Mouse (Mus musculus): ENCODE measurements around the gene Xrcc1. TPM values are rescaled to one million over a fixed set of nuclear protein-coding genes. Genes with fewer than 3 reads are reported as not detected.
"Not testable (repeated sequence)": the region's sequence is repeated elsewhere in the genome, so short reads cannot be mapped to it uniquely, and the experiment has no call there.

Xrcc1 gene
- total RNA-seq (2018; cell fraction: chromatin; rRNA removed), result 100 to 1,000 TPM in 20 of 26 experiments, 10 to 100 TPM in 6; 36.8 to 384 (median 210) TPM
- total RNA-seq (2018; cell fraction: cytosol; rRNA removed), result 10 to 100 TPM; 43.1 to 94.2 (median 61.3) TPM
- 100 to 1,000 TPM in 15 of 26 experiments, 10 to 100 TPM in 11; 29.7 to 185 (median 108) TPM for total RNA-seq (2018; cell fraction: nucleus; rRNA removed)
- polyA plus RNA-seq (2018), result 26.7 to 70.1 TPM (median 46.9 TPM) in 3 replicates

DNA sequence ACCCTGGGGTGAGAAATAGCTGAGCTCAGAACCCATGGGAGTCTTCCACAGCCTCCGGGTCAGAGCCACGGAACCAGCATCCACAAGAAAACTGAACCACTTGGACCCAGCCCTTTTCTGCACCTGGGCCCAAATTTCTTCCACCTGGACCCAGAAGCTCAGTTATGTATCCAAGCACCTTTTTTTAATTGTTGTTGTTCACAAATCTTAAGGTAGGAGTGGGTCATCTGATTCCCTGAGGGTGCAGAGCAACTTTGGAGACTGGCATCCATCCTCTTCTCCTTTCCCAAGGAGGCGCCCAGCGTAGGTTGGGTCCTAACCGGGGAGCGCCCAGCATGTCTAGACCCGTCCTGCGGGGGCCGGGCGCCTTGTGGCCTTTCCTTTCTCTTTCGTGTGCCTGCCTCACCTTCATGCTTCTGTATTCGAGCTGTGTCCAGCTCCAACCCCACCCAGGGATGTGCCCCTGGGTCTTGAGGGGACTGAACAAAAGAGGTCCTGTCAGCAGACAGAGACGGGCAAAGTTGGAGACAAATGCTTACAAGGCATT is at the start of gene Xrcc1, which contains the start of gene Pinlyp:
Gene Xrcc1, plus strand, starts transcription at position 222 of the 547 bp plus-strand sequence.
Gene Pinlyp, minus strand, starts transcription at position 51 of the 547 bp plus-strand sequence.
- WGBS (ENCODE audit: missing documents), result 63% methylated on average over 5 of the region's 13 CpGs
- H3K4me3 ChIP-seq (ENCODE audit: inconsistent target), result peak within 1 kb of the TSS; percentile 75
- H3K79me2 ChIP-seq (ENCODE audit: inconsistent target), result peaks cover 12% of the 10 kb centered on the region
- H3K36me3 ChIP-seq (ENCODE audit: inconsistent target), result no peaks in the 10 kb centered on the region
- H3K27ac ChIP-seq, result peak within 1 kb of the TSS; percentile 46

DNA sequence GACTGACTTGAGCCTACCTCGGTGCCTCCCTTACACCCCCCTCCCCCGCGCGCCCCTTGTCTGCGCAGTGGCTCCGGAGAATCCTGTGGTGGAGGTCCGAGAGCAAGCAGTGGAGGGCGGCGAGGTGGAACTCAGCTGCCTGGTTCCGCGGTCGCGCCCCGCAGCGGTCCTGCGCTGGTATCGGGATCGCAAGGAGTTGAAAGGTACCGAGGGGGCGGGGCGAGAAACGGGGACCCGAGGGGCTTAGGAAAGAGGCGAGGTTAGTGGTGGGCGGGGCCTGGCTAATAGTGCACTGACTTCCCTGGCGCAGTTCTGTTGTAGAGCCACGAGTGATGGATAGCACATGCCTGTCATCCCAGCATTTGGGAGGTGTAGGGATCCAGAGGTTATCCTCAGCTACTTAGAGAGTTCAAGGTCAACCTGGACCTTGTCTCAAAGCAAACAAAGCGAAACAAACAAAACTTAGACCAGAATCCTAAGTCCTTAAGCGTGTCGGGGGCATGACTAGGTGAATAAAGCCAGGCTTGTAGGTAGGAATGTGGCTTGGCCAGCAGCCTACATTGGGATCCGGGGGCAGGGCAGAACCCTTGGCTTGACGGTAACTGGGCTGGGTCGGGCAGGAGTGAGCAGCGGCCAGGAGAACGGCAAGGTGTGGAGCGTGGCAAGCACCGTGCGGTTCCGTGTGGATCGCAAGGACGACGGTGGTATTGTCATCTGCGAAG is 46.1 kb upstream of the Xrcc1 start:
- H3K79me2 ChIP-seq (ENCODE audit: inconsistent target), result no peaks in the 10 kb centered on the region
- 18% methylated on average over 43 of the region's 43 CpGs for WGBS (ENCODE audit: missing documents)
- H3K36me3 ChIP-seq (ENCODE audit: inconsistent target), result no peaks in the 10 kb centered on the region
- H3K4me3 ChIP-seq (ENCODE audit: inconsistent target), result no peak overlapping the region
- H3K27ac ChIP-seq, result no peak overlapping the region

GRCm38 (mm10) chr7:24500929-24501328 is 45.2 kb upstream of the Xrcc1 start:
- H3K79me2 ChIP-seq (ENCODE audit: inconsistent target), result no peaks in the 10 kb centered on the region
- no peak overlapping the region for H3K4me3 ChIP-seq (ENCODE audit: inconsistent target)
- WGBS (ENCODE audit: missing documents), result 30% methylated on average over 7 of the region's 7 CpGs
- H3K36me3 ChIP-seq (ENCODE audit: inconsistent target), result no peaks in the 10 kb centered on the region
- no peak overlapping the region for H3K27ac ChIP-seq

- Histone ChIP-seq H3K36me3 (ENCODE audit: inconsistent target) (no peaks in the 10 kb centered on the region), H3K27ac (no peak overlapping the region), H3K4me3 (ENCODE audit: inconsistent target) (no peak overlapping the region), H3K79me2 (ENCODE audit: inconsistent target) (no peaks in the 10 kb centered on the region)
- WGBS (ENCODE audit: missing documents), result 56% methylated on average over 21 of the region's 21 CpGs
These were observed 44.6 kb upstream of the Xrcc1 start for GRCm38 (mm10) chr7:24501492-24501891.

DNA sequence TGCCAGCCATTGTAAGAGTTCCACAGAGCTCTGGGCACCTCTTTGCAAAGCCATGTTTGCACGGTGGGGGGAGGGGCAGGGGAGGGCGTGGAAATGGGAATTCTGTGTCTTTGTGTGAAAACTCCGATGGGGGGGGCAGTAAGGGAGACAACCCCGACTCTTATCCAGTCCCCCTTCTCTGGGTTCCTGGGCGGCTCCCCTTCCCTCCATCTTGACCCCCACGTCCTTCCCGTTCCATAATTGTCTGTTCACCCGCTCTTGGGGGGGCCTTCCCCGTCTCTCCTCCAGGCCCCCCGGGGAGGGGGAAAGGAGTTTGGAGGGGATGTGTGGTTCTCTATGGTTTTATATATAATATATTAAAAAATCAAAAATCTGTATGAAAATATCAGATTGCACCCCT is 42.1 kb upstream of the Xrcc1 start:
- H3K4me3 ChIP-seq (ENCODE audit: inconsistent target), result no peak overlapping the region
- H3K79me2 ChIP-seq (ENCODE audit: inconsistent target), result no peaks in the 10 kb centered on the region
- no peaks in the 10 kb centered on the region for H3K36me3 ChIP-seq (ENCODE audit: inconsistent target)
- no peak overlapping the region for H3K27ac ChIP-seq
- WGBS (ENCODE audit: missing documents), result 24% methylated on average over 7 of the region's 10 CpGs

GRCm38 (mm10) chr7:24504868-24505267 is 41.2 kb upstream of the Xrcc1 start:
- Histone ChIP-seq H3K36me3 (ENCODE audit: inconsistent target) (no peaks in the 10 kb centered on the region), H3K4me3 (ENCODE audit: inconsistent target) (no peak overlapping the region), H3K27ac (no peak overlapping the region), H3K79me2 (ENCODE audit: inconsistent target) (no peaks in the 10 kb centered on the region)
- WGBS (ENCODE audit: missing documents), result 79% methylated on average over 4 of the region's 4 CpGs

GRCm38 (mm10) chr7:24505447-24506064 is 40.5 kb upstream of the Xrcc1 start:
- no peak overlapping the region for H3K27ac ChIP-seq
- H3K4me3 ChIP-seq (ENCODE audit: inconsistent target), result no peak overlapping the region
- H3K79me2 ChIP-seq (ENCODE audit: inconsistent target), result no peaks in the 10 kb centered on the region
- 84% methylated on average over 15 of the region's 15 CpGs for WGBS (ENCODE audit: missing documents)
- H3K36me3 ChIP-seq (ENCODE audit: inconsistent target), result no peaks in the 10 kb centered on the region

DNA sequence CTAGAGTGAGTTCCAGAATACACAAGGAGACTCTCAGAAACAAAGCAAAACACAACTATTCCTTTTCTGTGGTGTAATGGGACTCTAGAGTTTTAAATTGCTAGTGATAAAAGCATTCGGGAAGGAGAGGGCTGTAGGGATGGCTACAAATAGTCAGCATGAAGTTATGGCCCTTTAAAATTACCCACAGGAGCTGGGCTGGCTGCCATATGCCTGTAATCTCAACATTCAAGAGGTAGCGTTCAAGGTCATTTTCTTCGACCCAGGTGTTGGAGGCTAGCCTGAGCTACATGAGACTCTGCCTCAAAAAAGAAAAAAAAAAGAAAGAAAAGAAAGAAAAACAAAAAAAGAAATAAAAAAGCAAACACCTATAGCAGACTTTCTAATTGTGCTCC is 40.0 kb upstream of the Xrcc1 start:
- Histone ChIP-seq H3K36me3 (ENCODE audit: inconsistent target) (no peaks in the 10 kb centered on the region), H3K4me3 (ENCODE audit: inconsistent target) (no peak overlapping the region), H3K79me2 (ENCODE audit: inconsistent target) (no peaks in the 10 kb centered on the region), H3K27ac (no peak overlapping the region)
- 39% methylated on average over 3 of the region's 3 CpGs for WGBS (ENCODE audit: missing documents)

DNA sequence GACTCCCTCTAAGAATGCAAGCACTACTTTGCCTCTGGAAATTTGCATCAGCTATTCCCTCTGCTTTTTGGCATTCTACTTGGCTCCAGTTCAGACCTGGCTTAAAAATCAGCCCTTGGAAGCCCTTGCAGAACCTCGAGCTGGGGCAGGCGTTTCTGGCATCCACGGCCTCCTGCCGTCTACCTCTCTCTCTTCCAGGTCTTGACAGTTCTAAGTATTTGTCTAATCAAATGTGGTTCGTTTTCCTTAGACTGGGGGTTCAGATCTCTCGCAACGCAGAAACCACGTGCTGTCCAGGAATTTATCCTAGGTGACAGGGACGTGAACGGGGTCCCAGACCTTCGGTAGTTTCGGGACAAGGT is 39.6 kb upstream of the Xrcc1 start:
- Histone ChIP-seq H3K27ac (no peak overlapping the region), H3K79me2 (ENCODE audit: inconsistent target) (no peaks in the 10 kb centered on the region), H3K36me3 (ENCODE audit: inconsistent target) (no peaks in the 10 kb centered on the region), H3K4me3 (ENCODE audit: inconsistent target) (peak overlapping the region; percentile 52)
- WGBS (ENCODE audit: missing documents), result 22% methylated on average over 12 of the region's 12 CpGs

- under 1% methylated on average over 71 of the region's 84 CpGs for WGBS (ENCODE audit: missing documents)
- H3K4me3 ChIP-seq (ENCODE audit: inconsistent target), result peak within 1 kb of the TSS; percentile 58
- no peaks in the 10 kb centered on the region for H3K36me3 ChIP-seq (ENCODE audit: inconsistent target)
- H3K79me2 ChIP-seq (ENCODE audit: inconsistent target), result no peaks in the 10 kb centered on the region
- no peak within 1 kb of the TSS for H3K27ac ChIP-seq
These were observed 39.0 kb upstream of the Xrcc1 start, which contains the start of gene Zfp428 for GRCm38 (mm10) chr7:24506838-24507725. Zfp428 (plus strand) TSS chr7:24507006.

DNA sequence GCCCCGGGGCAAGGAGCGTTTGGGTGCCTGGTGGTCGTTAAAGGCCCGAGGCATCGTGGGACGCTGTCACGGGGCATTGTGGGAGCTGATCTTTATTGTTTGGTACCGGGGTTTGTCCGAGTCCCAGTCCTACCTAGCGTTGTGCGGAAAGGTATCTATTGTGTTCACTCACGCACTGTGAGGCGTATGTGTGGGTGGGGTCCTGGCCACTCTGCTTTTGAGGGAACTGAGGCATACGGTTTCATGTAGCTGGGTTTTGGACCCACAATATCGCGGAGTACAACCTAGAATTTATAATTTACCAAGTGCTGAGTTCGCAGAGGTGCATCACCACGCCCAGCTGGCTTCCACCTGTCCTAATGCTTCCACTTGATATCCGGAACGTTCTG is 38.4 kb upstream of the Xrcc1 start:
- Histone ChIP-seq H3K36me3 (ENCODE audit: inconsistent target) (no peaks in the 10 kb centered on the region), H3K79me2 (ENCODE audit: inconsistent target) (no peaks in the 10 kb centered on the region), H3K4me3 (ENCODE audit: inconsistent target) (peak overlapping the region; percentile 58), H3K27ac (no peak overlapping the region)
- 5% methylated on average over 20 of the region's 20 CpGs for WGBS (ENCODE audit: missing documents)

DNA sequence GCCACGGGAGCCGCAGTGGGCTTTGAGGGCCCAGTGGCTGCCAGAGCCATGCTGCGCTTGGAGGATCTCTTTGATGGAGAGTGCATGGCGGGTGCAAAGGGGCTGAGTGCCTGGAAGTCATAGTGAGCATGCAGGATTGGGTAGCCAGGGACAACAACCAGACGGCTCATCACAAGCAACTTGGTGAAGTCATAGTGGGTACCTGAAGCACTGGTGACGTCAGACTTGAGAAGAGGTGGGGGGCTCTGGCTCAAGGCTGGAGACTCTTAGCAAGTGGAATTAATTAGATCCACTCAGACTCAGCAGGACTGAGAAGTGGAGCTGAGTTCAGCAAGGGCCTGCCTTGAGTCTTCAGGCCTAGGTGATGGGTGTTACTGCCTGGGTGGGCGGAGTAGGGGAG is 33.7 kb upstream of the Xrcc1 start, which contains the start of gene AC161166.1:
Gene AC161166.1, minus strand, starts transcription at position 101 of the 400 bp plus-strand sequence.
- no peaks in the 10 kb centered on the region for H3K79me2 ChIP-seq (ENCODE audit: inconsistent target)
- H3K36me3 ChIP-seq (ENCODE audit: inconsistent target), result no peaks in the 10 kb centered on the region
- WGBS (ENCODE audit: missing documents), result 98% methylated on average over 7 of the region's 7 CpGs
- H3K4me3 ChIP-seq (ENCODE audit: inconsistent target), result no peak within 1 kb of the TSS
- H3K27ac ChIP-seq, result no peak within 1 kb of the TSS

GRCm38 (mm10) chr7:24516319-24516718 is 29.8 kb upstream of the Xrcc1 start:
- not testable (repeated sequence) for H3K4me3 ChIP-seq (ENCODE audit: inconsistent target); H3K79me2 ChIP-seq (ENCODE audit: inconsistent target)
- WGBS (ENCODE audit: missing documents), result 89% methylated on average over 5 of the region's 8 CpGs

GRCm38 (mm10) chr7:24517077-24517476 is 29.0 kb upstream of the Xrcc1 start:
- WGBS (ENCODE audit: missing documents), result 94% methylated on average over 4 of the region's 5 CpGs
- H3K27ac ChIP-seq, result no peak overlapping the region
- H3K4me3 ChIP-seq (ENCODE audit: inconsistent target), result no peak overlapping the region
- H3K79me2 ChIP-seq (ENCODE audit: inconsistent target), result no peaks in the 10 kb centered on the region
- H3K36me3 ChIP-seq (ENCODE audit: inconsistent target), result no peaks in the 10 kb centered on the region

More at GRCm38 (mm10) chr7:24516319-24516718, 29.8 kb upstream of the Xrcc1 start:
- H3K36me3 ChIP-seq (ENCODE audit: inconsistent target); H3K27ac ChIP-seq: not testable (repeated sequence)
